Mouse (Mus musculus): ENCODE measurements at regions not wholly inside any gene's neighbourhood (a gene's known extent, or its start where the extent isn't known, plus 50 kb on each side); places are given as distances from the start of the nearest gene placed in this dataset.
"Not testable (repeated sequence)": the region's sequence is repeated elsewhere in the genome, so short reads cannot be mapped to it uniquely, and the experiment has no call there.

DNA sequence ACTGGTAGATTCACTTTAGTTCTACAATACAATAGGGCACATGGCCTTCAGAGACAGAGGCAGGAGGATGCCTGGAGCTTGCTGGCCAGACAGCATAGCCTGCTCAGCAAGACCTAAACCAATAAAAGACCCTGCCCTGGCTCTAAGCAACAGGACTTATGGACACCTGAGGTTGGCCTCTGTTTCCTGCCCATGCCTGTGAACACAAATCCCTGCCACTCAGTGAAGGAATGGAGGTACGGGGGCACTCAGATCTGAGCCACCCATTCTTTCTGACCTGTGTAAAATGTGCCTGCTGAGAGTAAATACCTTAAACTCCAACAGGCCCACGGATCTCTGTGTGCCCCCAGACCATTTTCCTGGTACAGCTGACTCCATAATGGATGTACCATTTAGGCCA, 177.1 kb downstream of the Diras2 start:
- DNase-seq (ENCODE audit: low read depth in 1 of 2, low spot score in 2 of 2) = no peak

DNA sequence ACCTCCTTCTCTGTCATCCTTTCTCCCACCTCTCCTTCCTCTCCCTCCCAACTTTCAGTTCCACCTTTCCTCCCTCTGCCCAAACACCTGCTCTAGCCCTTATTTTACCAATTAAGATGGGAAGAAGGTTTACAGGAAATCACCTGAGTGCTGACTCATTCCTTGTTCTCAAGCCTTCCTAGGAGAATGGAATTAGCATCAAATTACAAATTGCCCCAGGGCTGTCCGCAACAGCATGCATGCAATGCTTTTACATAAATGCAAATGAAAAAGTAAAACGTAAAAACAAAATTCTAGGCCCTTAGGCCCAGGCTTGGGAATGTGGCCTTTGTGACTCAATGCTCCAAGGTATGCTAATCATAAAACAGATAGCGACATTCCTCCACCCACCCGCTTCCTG, 175.2 kb downstream of the Diras2 start:
- DNase-seq (ENCODE audit: low read depth in 1 of 2, low spot score in 2 of 2) = not testable (repeated sequence)

- not testable (repeated sequence) for DNase-seq (ENCODE audit: low read depth in 1 of 2, low spot score in 2 of 2)
Observed at GRCm38 (mm10) chr13:52359332-52359731, 171.7 kb downstream of the Diras2 start.

- no peak for DNase-seq (ENCODE audit: low read depth in 1 of 2, low spot score in 2 of 2)
Observed at GRCm38 (mm10) chr13:52361177-52361846, 169.8 kb downstream of the Diras2 start.

DNA sequence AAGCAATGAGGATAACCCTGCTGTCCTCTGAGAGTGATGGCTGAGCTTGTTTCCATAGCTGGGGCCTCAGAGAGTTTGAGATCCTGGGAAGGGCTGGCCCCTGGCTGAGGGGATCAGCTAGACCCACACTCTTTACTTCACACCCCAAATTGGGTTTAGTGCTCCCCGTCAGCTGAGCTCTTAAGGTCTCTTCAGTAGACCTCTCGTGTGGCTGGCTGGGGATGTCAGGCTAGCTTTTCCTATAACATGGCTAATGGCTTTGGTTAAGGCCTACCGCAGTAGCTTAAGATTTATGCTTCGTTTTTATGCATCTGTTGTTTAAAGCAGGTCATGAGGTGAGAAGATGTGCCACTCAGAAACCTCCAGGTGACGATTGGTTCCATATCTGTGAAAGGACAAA, 168.8 kb downstream of the Diras2 start:
- no peak for DNase-seq (ENCODE audit: low read depth in 1 of 2, low spot score in 2 of 2)

DNA sequence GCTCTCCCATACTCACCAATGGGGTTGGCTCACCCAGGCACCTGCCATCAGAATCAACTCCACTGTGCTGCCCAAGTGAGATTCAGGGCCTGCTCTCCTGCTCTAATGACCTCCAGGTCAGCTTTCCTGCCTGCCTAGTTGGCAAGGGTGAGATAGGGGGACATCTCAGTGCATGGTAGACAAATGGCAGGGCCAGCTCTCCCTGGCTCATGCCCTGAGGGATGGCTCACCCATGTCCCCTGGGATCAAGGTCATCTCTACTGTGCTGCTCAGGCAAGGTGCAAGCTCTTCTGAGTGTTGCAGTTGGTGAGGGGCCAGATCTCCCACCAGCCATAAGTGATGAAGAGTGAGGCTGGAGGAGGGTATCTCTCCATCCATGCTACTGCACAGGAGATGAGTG, 161.2 kb downstream of the Diras2 start:
- DNase-seq (ENCODE audit: low read depth in 1 of 2, low spot score in 2 of 2) = no peak

GRCm38 (mm10) chr13:52371986-52372385, 159.1 kb downstream of the Diras2 start:
- no peak for DNase-seq (ENCODE audit: low read depth in 1 of 2, low spot score in 2 of 2)

DNA sequence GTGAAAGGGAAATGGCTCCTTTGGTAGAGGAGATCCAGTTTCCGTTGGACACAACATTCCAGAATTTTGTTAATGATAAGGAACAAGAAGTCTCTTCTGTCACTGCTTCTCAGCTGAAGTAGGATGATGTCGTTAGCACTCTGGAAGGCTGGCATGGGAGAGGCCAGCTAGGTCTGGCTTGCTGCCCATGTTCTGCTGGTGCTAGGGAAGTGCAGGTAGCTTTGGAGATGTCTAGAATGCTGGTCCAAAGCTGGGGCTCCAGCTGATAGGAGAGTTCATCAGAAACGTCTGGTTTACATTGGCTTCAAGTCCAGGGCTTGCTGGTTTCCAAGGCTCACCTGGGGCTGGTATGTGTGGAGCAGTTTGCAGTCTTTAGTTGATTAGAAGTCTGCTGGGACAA, 156.3 kb downstream of the Diras2 start:
- DNase-seq (ENCODE audit: low read depth in 1 of 2, low spot score in 2 of 2) = no peak

DNA sequence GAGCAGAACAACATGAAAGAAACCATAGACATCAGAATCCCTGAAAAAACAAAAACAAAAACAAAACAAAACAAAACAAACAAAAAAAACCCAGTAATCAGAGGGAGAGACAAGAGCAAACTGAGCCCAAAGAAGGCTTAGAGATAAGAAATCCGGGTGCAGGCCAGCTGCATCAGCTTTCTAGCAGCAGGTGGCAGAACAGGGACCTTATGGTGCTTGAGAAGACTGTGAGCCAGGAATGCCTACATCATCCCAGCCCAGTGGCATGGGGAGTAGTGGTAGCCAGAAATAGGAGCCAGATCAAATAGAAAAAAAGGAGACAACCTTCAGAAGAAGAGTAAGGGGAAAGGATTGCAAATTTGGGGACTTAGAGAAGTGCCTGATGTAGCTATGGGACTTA, 152.8 kb downstream of the Diras2 start:
- no peak for DNase-seq (ENCODE audit: low read depth in 1 of 2, low spot score in 2 of 2)

GRCm38 (mm10) chr13:52389271-52389670, 141.8 kb downstream of the Diras2 start:
- no peak for DNase-seq (ENCODE audit: low read depth in 1 of 2, low spot score in 2 of 2)

DNA sequence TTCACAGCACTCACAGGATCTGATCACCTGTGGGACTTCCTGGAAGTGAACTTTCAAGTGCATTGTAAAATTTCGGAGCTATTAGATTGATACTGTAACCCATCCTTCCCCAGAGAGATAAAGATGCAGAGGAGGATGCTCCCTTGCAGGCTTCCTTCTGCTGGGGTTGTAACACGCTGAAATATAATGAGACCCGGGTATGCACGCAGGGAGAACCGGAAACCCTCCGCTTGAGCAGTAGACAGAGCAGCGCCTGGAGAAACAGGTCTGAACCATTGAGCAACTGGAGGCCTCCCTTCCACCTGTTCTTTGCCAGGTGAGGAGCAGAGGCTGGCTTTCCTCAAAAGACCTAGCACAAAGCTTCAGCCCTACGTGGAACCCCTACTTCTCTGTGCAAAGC, 135.3 kb downstream of the Diras2 start:
- no peak for DNase-seq (ENCODE audit: low read depth in 1 of 2, low spot score in 2 of 2)

GRCm38 (mm10) chr13:52398344-52398743, 132.7 kb downstream of the Diras2 start:
- no peak for DNase-seq (ENCODE audit: low read depth in 1 of 2, low spot score in 2 of 2)

DNA sequence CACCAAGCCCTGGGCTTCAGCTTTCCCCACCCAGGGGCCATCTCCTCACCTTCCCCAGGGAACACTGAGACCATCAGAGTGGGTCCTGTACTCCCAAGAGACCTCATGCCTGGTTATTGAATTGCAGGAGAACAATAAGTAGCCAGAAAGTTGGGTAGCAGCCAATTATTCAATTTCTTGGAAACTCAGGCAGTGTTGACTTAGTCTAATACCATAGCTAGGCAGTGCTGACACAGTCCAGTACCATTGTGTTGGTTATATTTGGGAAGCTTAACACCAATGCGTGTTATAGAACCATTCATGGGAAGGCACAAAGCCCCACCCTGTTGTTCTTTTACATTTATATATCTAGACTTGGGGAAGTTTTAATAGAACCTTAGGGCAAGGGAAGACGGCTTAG, 131.9 kb downstream of the Diras2 start:
- DNase-seq (ENCODE audit: low read depth in 1 of 2, low spot score in 2 of 2) = no peak

DNA sequence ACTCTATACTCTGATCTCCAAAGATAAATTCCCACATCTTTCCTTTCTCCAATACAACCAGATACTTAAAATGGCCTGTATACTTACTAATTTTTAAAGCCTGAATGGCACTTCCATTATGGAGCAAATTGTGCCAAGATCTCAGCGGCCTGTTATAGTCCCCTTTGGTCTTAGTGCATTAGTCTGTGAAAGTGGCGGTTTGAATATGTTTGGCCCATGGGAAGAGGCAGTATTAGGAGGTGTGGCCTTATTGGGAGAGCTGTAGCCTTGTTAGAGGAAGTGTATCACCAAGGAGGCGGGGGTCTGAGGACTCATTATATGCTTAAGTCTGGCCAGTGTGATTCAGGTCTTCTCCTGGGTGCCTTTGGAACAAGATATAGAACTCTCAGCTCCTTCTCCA, 127.3 kb downstream of the Diras2 start:
- no peak for DNase-seq (ENCODE audit: low read depth in 1 of 2, low spot score in 2 of 2)

GRCm38 (mm10) chr13:52416301-52416700, 114.8 kb downstream of the Diras2 start:
- DNase-seq (ENCODE audit: low read depth in 1 of 2, low spot score in 2 of 2) = no peak

DNA sequence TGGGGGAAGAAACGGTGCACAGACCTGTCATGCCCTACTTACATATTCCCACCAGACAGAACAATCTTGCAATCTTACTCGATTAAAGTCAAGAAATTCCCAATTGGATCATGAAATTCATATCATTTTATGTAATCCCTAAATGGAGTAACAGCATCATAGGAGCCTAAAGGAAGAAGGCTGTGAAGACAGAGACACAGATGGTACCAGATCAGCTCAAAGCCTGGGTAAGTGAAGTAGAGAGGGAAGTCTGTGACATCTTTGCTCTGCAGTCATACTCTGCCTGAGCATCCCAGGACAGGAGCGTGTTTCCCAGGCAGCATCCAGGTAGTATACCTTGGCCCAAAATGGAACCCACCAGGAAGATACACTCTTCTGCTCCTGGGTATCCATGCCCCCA, 108.6 kb downstream of the Diras2 start:
- no peak for DNase-seq (ENCODE audit: low read depth in 1 of 2, low spot score in 2 of 2)

- no peak for DNase-seq (ENCODE audit: low read depth in 1 of 2, low spot score in 2 of 2)
Observed at GRCm38 (mm10) chr13:52428527-52428926, 102.6 kb downstream of the Diras2 start.

GRCm38 (mm10) chr13:52436756-52437155, 94.3 kb downstream of the Diras2 start:
- DNase-seq (ENCODE audit: low read depth in 1 of 2, low spot score in 2 of 2) = no peak

DNA sequence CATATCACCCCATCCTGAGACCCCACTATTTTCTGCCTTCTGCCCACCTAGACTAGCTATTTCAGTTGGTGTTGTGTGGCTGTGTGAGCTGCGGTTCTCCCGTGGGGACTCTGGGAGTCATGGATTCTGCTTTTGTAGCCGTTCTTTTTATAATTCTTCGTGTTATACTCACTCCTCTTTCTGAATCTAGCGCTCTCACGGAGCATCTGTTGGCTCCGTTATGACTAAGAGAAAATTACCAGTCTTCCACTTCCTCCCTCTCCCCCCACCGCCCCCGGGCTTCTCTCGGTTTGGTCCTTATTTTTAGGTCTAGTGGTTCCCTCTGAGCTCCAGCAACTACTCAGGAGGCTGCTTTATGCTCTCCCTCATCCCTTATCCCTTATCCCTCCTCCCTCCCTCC, 85.6 kb downstream of the Diras2 start:
- no peak for DNase-seq (ENCODE audit: low read depth in 1 of 2, low spot score in 2 of 2)

GRCm38 (mm10) chr13:52448902-52449301, 82.2 kb downstream of the Diras2 start:
- no peak for DNase-seq (ENCODE audit: low read depth in 1 of 2, low spot score in 2 of 2)

DNA sequence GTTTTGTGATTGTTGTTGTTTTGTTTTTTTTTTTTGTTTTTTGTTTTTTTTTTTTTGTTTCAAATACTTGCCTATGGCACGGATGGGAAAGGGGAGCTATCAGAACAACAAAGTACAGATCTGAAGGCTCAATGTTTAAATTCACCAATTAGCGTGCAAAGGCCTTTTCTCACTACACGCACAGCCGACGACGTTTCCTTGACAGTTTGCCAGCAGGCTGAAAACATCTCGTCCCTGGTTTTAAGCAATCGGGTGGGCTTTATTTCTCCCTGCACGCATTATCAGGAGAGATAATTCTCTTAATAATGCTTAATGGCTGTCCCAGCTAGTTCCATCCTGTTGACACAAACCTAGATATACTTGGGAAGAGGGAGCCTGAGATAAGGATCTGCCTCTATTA, 79.6 kb downstream of the Diras2 start:
- DNase-seq (ENCODE audit: low read depth in 1 of 2, low spot score in 2 of 2) = no peak

DNA sequence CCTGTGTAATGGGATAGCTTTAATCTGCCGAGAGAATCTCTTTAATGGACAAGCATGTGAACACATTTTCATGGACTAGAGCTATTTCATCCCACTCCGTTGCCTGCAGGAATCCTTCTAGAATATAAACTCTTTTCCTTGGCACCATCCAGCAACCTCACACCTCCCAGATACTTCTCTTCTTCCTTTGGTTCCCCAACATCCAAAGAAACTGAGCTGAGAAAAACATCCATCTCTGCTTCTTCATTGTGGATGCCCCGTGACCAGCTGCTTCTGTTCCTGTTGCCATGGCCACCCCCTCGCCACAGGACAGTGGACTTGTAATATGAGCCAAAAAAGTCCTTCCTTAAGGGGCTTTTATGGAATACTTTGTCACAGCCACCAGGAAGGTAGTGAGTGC, 78.8 kb downstream of the Diras2 start:
- DNase-seq (ENCODE audit: low read depth in 1 of 2, low spot score in 2 of 2) = no peak

Data from monocyte, adult 2 months (primary cell).